Mouse (Mus musculus): ENCODE measurements at regions not wholly inside any gene's neighbourhood (a gene's known extent, or its start where the extent isn't known, plus 50 kb on each side); places are given as distances from the start of the nearest gene placed in this dataset.

DNA sequence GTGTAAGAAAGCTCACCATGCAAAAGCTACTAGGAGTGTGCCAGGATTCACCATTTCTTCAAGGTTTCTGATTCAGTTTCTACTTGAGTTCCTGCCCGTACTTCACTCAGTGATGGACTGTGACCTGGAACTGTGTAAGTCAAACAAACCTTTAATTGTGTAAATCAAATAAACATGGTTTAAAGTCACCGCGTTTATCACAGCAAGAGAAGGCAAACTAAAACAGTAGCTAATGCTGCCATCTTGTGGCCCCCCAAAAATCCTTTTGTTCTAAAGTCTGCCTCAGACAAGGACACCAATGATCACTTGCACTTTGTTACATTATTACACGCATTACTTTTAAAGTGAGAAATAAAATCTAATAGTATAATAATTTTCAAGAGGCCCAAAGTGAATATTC is 63.6 kb upstream of the Dcx start:
- 37% methylated on average over 4 of the region's 4 CpGs for WGBS
- Histone ChIP-seq H3K4me3 (no peak overlapping the region), H3K4me2 (peak overlapping the region; percentile 24; the same call in 1 of the 2 replicates), H3K4me1 (replicated peaks) (no peaks in the 10 kb centered on the region), H3K27ac (replicated peaks) (no peak overlapping the region), H3K27me3 (no peaks in the 10 kb centered on the region), H3K9me3 (no peaks in the 10 kb centered on the region), H3K9ac (no peak overlapping the region), H3K36me3 (no peaks in the 10 kb centered on the region)
- ATAC-seq (ENCODE audit: low read depth): no peak
